Mouse (Mus musculus): ENCODE measurements at regions not wholly inside any gene's neighbourhood (a gene's known extent, or its start where the extent isn't known, plus 50 kb on each side); places are given as distances from the start of the nearest gene placed in this dataset.
"Not testable (repeated sequence)": the region's sequence is repeated elsewhere in the genome, so short reads cannot be mapped to it uniquely, and the experiment has no call there.

- TF ChIP-seq POLR2A (IDR thresholded peaks at IDR 0.05; ENCODE audit: borderline replicate concordance, insufficient read depth, low read length); CTCF (IDR thresholded peaks at IDR 0.05; ENCODE audit: borderline replicate concordance, insufficient read depth, low read depth, low read length): not testable (repeated sequence)
Measured at GRCm38 (mm10) chr2:78533881-78534280, 334.0 kb upstream of the Ube2e3 start.
